Mouse (Mus musculus): ENCODE measurements around the gene Map7d3.

- TF ChIP-seq CTCF (IDR thresholded peaks at IDR 0.05; ENCODE audit: borderline replicate concordance, insufficient read depth, low read length) = no peak
- no peak for TF ChIP-seq POLR2A (IDR thresholded peaks at IDR 0.05; ENCODE audit: low read depth, low read length)
These were observed 31.5 kb downstream of the Map7d3 start for GRCm38 (mm10) chrX:56790591-56790990.
